Mouse (Mus musculus): ENCODE results near the gene Larp6. TPM values are rescaled to one million over a fixed set of nuclear protein-coding genes. Genes with fewer than 3 reads are reported as not detected.

Larp6 gene
- polyA plus RNA-seq (2012; rRNA removed) = 3.5 and 4.0 TPM in 2 replicates

DNA sequence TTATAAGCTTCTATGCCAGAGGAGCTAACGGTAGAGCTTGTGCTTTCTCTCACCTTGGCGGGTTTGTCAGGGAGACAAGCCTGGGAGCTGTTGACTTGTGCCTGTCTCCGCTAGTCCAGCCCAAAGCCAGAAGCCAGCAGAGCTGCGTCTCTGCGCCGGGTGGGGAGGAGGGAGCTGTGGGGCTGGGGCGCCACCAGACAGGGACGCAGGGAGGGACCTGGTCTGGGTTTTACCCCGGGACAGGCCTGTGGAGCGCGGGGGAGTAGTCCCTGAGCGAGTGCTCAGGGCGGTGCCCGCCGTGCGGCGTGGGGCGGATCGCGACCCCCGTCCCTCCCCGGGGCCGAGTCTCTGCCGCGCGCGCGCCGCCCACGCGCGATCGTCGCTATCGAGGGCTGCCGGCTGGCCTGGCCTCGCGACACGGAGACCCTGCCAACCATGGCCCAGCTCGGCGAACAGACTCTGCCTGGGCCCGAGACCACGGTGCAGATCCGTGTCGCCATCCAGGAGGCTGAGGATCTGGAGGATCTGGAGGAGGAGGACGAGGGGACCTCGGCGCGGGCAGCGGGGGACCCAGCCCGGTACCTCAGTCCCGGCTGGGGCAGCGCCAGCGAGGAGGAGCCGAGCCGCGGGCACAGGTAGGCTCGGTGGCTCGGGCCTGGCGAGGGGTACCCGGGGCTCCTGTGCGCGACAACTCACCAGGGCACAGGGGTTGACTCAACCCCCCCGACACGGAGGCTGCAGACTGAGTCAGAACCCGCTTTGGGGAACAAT is at the start of gene Larp6:
TSS of gene Larp6 (plus strand) at position 219 of the 771 bp plus-strand sequence.
- peak; percentile 44 for DNase-seq (ENCODE audit: low spot score)

DNA sequence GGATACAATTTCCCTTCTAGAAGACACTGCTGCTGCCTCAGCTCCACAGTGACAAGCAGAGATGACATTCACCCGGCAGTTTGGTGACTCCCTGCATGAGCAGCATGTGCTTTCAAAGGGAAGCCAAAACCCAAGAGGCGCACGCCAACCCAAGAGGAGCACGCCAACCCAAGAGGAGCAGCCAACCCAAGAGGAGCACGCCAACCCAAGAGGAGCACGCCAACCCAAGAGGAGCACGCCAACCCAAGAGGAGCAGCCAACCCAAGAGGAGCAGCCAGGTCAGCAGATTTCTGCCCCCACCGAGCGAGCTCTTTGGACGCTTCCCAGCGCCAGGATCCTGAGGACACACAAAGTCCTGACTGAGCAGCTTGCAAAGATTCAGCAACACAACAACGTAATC is 48.4 kb upstream of the Larp6 start:
- no peak for DNase-seq (ENCODE audit: low spot score)

DNA sequence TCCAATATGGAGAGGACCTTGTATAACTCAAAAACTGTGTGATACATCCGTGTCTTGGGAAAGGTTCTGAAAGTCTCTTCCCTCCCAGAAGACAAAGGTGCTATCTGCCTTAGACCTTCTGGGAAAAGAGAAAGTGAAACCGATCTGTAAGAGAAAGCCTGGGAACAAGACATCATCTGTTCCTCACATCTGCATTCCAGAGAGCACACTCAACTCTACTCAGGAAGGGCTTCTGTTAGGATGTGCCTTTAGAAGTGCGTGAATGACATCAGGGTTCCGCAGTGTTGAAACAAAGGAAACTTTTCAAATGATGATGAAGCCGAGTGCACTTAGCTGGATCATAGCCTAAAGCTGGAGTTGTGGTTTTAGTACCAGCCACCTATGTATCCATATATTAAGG is 47.9 kb upstream of the Larp6 start:
- DNase-seq (ENCODE audit: low spot score) = no peak

DNA sequence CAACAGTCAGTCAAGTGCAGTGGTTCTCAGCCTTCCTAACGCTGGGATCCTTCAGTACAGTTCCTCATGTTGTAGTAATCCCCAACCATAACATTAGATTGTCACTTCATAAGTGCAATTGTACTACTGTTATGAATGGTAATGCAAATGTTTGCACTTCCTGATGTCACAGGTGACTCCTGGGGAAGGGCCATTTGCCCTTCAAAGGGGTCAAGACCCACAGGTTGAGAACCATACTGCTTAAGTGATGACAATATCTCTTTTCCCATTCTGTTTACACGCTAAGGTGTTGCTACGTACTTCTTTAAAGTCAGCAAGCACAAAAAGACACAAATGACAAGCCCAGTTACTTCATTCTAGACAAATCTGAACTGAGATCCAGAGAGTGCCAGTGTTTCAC is 47.3 kb upstream of the Larp6 start:
- no peak for DNase-seq (ENCODE audit: low spot score)

DNA sequence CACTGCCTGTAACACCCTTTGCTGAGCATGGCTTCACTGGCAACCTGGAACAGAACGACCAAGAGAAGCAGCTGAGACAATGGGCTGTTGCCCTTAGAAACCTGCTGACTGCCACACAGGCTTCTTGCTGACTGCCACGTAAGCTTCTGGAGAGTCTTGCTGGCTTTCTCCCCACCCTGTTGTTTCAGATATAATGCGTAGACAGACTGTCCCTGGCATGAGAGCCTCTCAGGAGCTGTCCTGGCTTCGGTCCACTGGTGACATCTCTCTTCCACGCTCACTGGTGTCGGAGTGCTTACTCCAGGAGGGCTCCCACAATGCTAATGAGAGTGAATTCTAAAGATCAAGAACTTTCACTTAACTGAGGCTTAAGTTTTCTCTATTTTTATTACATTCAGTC is 43.9 kb upstream of the Larp6 start:
- DNase-seq (ENCODE audit: low spot score) = no peak

DNA sequence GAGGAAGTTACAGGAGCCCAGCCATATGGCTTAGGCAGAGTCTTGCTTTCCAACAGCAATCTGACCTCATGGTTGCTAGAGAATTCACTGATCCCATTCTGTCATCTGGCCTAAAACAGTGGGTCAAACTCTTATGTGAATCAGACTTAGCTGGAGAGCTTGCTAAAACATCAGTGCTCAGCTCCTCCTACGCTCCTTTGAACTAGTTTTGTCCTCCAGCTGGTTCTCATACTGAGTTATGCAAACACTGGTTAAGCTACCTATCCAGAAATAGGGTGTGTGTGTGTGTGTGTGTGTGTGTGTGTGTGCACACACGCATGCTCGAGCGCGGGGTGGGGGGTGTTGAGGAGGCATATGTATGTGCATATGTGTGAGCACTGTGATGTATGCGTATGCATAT is 40.2 kb upstream of the Larp6 start:
- no peak for DNase-seq (ENCODE audit: low spot score)

DNA sequence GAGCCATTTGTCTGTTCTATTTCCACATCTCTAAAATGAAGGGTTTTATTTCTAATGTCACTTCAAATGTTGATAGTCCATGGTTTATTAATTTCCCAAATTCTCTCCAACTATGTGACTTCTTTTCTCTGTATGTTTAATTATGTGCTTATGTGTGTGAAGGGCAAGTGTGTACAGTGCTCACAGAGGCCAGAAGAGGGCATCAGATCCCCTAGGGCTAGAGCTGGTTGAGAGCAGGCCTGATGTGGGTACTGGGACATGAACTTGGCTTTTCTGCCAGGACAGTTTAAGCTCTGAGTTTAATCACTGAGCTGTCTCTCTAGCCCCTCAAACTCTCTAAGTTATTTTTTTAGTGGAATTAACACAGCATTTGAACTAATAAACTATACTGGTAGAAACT is 38.0 kb upstream of the Larp6 start:
- DNase-seq (ENCODE audit: low spot score) = no peak

DNA sequence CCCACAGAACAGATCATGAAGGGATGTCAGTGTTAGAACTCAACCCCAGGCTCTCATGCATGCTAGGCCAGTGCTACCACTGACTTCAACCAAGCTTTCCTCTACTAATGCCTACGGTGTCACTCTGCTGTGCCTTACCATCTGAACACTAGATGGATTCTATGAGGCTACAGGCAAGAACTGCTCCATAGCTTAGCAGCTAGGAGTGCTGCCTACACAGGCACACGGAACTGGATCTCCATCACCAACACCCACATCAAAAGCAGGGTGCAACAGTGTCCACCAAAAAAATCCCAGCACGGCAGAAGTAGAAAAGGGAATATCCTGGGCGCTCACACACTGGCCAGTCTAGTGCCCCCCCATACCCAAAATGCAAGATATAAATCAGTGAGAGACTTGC is 36.4 kb upstream of the Larp6 start:
- no peak for DNase-seq (ENCODE audit: low spot score)

DNA sequence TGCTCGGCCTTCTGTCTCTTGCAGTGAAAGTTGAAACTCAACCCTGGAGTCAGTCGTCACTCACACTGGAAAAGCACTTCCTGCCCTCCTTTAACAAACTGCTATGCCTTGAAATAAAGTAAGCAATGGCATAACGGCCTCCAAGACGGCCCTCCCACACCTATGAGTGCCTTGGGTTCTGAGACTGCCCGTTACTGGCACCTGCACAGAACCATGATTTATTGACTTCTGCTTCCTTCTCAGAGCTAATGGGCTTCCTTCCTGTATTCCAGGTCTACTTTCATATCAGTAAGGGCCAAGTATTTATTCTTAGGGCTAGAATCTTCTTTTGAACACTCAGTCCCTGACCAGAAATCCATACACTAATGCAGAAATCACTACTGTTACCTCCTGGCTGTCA is 33.9 kb upstream of the Larp6 start:
- DNase-seq (ENCODE audit: low spot score) = no peak

DNA sequence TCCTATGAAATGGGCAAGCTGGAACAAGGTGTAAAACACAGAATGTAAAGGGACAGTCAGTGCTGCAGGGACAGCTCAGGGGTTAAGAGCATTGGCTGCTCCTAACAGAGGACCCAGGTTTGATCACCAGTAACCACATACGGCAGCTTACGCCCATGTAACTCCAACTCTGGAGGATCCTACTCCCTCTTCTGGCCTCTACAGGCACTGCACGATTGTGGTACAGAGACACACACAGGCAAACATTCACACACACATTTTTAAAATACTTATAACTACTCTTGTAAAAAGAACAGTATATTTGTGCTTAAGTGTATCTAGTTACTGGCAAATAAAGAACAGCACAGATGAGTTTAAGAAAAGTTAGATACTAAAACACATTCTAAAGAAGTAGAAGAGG is 31.8 kb upstream of the Larp6 start:
- DNase-seq (ENCODE audit: low spot score) = no peak

DNA sequence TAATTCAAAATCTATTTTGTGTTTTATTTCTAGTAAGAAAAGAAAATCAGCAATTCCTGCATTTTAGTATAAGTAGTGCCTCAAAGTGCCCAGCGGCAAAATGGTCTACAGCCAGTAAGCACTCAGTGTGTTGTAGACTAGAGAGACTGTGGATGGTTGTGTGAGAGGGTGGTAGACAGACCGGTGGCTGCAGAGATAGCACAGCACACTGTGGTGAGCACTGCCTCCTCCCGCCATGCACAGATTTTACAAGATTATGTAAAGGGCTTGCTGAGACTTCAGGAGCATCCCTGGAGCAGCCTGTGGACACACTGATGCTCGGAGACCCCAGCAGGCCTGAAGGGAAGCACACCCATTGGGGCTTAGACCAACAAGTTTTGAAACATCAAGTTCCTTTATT is 30.0 kb upstream of the Larp6 start:
- no peak for DNase-seq (ENCODE audit: low spot score)

DNA sequence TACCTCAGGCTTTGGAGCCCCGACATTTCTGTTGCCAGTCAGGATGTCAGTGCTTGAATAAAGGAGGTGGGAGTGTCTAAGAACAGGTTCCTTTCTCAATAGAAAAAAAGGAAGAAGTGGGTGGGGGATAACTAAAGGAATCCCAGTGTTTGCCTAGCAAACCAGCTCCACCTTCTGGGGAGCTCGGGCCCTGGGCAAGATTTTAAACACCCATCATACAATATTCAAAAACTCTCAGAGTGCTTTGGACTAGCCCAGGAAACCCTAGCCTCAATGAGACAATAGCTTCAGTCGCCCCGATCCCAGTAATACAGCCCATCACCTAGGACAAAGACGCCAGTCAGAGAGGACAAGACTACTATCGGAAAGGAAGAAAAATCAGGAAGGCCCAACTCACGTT is 25.4 kb upstream of the Larp6 start:
- DNase-seq (ENCODE audit: low spot score) = no peak

DNA sequence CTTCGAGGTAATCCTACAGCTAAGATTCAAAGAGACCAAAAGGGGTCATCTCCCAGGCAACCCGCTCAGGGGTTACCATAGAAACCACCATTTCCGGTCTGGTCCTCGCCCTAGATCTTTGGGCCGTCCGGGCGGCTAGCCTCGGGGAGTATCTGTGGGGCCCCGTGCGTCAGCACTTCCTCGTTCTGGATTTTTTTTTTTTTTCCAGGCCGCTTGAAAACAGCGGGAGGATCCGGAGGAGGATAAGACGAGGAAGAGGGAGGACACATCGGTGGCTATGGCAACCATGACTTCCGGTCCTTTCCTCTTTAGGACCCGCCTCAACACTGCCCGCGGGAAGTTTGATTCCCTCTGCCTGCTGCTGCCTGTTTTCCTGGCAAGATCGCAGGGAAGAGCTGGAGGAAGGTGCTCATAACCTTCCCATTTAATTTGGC is 24.9 kb upstream of the Larp6 start, which contains the start of gene Lrrc49:
TSS of gene Lrrc49 (minus strand) at position 268 of the 434 bp plus-strand sequence.
- peak; percentile 64 for DNase-seq (ENCODE audit: low spot score)

DNA sequence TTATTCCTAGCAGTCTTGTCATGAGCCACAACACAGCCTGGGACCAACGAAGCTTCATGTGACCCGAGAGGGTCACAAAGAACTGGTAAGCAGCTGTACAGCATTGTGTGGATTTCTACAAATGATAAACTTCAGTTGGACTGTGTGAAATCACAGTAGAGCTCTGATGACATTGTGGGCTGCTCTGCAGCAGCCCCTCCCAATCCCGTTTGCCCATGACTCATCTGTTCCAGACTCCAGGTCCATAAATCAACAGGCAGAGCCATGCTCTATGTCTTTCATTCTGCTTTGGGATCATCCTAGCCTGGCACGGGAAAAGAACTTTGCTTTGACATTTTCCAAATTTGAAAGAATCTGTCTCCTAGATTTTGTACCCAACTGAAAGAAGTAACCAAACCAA is 20.2 kb upstream of the Larp6 start:
- no peak for DNase-seq (ENCODE audit: low spot score)

DNA sequence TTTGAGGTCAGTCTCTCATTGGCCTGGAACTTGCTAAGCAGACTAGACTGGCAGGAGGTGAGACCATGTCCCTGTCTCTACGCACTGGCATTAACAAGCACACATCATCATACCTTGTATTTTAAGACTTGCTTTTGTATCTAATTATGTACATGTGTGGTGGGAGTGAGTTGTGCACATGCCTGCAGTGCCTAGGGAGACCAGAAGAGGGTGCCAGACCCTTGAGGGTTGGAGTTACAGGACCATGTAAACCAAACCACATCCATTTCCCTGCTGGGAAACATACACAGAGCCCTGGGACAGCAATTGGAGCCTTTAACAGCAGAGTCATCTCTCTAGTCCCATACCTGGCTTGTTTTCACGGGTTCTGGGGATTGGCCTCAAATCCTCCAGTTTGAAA is 18.8 kb upstream of the Larp6 start:
- no peak for DNase-seq (ENCODE audit: low spot score)

DNA sequence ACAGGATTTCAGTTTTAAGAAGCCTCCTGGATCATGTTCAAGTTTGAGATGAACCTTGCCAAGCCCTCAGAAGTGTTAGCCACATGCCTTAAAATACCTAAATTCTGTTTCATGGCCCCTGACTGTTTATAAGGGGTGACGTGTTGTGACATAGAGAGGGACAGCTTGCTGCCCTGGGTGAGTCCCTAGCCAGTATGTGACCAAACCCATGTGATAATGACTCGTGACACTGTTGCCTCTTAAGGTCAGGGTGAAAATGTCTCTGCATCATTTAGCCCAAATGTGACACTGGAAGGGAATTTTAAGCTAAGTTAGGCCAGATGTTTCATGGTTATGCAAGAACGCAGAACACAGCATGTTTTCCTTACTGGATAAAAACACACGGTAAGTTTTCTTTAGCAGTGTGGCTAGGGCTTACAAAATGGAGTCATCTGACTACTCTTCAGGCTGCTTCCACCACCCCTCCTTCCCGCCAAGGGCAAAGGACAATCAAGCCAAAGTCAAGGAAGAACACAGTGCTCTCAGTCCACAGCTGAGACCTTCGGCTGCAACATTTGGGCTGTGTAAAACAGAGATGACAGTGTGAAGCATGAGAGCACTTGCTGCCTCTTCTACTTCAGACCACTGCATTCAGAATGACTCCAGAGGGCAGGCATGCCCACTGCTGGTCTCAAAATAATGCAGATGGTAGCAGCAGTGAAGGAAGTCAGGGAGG is 16.4 kb upstream of the Larp6 start:
- no peak for DNase-seq (ENCODE audit: low spot score)

DNA sequence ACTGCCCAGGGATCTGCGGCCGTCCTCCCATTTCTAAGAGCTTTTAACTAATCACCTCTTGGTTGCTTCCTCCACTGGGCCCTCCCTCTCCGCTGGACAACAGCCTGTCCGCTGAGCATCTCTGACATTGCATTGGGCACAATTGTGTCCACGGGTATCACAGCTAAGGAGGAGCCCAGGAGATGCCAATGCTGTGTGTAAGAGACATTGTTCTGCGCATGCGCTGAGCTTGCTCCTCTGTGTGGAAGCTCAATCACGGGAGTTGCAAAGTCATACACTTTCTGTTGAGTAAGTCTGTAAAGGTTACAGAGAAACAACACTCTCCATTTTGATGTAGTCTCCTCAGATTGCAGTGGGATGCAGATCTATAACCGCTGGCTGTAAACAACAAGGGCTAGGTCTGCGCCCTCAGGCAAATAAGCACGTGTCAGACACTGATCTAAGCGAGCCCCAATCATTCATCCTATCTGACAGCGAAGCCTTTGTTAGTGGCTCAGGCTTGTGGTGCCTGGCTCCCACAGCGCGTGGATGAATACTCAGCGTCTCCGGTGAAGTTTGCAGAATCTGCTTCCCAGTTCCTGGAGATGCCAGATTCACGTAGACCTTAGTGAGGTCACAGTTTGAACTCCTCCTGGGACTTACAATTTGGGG is 13.1 kb upstream of the Larp6 start:
- DNase-seq (ENCODE audit: low spot score) = no peak

DNA sequence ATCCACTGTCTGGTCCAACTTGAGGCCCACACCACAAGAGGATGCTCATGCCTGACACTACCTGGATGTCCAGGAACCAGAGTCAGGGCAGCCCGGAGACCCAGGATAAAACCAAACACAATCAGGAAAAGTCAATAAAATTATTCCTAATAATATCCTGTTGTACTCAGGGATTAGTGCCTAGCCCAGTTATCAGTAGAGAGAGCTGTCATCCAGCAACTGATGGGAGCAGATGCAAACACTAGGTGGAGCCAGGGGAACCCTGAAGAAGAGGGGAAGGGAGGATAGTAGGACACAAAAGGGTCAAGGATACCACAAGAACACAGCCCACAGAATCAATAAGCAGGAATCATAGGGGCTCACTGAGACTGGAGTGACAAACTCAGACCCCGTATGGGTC is 5.2 kb upstream of the Larp6 start:
- no peak for DNase-seq (ENCODE audit: low spot score)

DNA sequence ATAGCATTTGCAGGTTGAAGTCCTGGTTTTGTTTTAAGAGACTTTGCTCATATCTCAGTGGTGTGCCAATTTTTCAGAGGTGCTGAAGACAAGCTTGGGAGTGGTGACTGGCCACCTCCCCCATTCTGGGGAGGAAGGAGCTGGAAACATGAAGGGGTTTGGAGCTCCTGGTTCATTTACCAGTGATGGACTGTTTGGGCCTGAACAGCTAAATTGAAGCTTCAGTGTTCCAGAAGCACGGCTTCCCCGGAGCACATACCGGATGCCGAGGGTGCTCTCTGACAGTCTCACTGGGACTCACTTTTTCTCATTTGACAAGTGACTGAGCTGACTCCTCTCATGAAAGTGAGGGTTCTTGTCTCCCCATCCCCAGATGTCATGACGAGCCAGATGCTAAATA is 4.2 kb upstream of the Larp6 start:
- no peak for DNase-seq (ENCODE audit: low spot score)

DNA sequence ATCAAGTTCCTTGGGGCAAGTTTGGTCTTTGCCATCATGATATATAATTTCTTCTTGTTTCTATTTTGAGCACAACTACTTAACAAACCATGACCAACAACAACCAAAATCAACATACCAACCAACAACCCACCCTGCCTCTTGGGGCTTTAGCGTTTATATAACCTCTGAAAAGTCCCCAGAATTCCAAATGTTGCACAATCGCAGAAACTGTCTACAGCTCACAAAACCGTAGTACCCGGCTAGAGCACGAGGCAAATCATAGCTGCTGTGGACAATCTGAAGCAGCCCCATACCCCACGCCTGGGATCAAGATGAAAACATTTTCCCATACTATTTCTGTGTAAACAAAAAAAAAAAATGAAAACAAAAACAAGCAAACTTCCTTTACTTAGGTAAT is 3.1 kb upstream of the Larp6 start:
- no peak for DNase-seq (ENCODE audit: low spot score)

DNA sequence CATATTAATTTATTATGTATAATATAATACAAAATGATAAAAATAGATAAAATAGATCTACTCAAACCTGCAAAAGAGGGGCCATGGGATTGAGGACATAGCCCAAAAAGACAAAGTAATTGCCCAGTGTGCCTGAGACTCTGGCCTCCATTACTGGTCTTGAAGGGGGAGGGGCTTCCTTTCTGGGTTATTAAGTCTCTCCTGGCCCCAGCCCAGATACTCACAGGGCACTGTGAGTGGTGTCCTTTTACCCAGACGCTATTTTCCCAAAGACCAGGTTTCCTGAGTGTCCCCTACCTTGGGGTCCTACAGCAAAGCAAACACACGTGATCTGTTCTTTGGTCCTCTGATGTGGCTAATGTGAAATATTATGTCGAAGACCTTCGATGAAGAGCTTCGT is 778 bp upstream of the Larp6 start:
- DNase-seq (ENCODE audit: low spot score) = no peak

DNA sequence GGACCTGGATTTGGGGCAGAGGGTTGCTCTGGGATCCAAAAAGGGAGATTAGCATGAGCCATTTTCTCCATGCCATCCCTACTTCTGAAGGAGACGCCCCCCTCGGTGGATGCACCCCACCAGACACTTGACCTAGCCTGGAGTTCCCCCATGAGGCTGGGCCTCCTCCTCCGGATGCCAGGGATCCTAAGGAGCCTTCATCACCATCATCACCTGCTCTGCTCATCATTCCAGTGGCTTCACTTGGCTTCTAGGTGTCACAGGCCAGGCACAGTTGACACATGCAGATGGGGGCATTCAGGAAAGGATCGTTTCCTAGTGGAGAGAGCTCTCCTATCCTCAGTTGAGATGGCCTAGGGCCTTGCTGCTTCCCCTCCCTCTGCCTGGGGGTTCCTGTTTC is 827 bp downstream of the Larp6 start:
- DNase-seq (ENCODE audit: low spot score) = no peak

DNA sequence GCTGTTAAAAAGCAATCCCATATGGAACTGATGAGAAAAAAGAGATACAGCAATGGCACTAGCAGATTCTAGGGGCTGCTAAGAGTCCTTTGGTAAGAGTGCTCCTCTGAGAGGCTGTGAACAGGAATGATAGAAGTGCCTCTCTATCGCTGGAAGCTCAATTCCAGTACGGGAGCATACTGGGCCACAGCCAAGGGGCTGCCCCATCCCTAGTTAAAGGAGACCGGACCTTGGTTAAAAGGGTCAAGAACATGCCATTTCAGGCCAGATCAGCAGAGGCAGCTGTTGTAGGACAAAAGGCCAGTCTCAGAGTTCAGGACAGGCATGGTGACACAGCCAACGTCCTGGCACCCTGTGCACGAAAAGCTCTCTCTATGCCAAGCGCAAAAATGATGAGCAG is 1.4 kb downstream of the Larp6 start:
- no peak for DNase-seq (ENCODE audit: low spot score)

Measured in urinary bladder, adult 2 months (tissue).